Mouse (Mus musculus) intestine, postnatal 0 days (tissue): ENCODE data around the gene Creld2. TPM values are rescaled to one million over a fixed set of nuclear protein-coding genes. Genes with fewer than 3 reads are reported as not detected.
A peak's percentile ranks its signal among the peaks of the same experiment; 100 is the strongest.
"Not testable (repeated sequence)": the region's sequence is repeated elsewhere in the genome, so short reads cannot be mapped to it uniquely, and the experiment has no call there.

ENCODE experiments used
- ATAC-seq: fragments of 200-750 bp; cut with Nextera tagmentation; 2 replicates; pipeline ENCODE4 v1.8.0; 2017; ENCODE audit warnings: mild to moderate bottlenecking, moderate TSS enrichment, moderate library complexity
- H3K27ac ChIP-seq: fragments of 300-500 bp; sonication (generic); 2 replicates; pipeline ENCODE4 v1.5.1; 2014; ENCODE audit warnings: mild to moderate bottlenecking, low read depth, low read length, moderate library complexity
- H3K27me3 ChIP-seq: fragments of 300-500 bp; sonication (generic); replicated peaks from 2 replicates; pipeline ENCODE4 v1.6.1; 2014; ENCODE audit warnings: low read length, mixed read lengths; ENCODE audit not compliant: control insufficient read depth, insufficient read depth
- H3K36me3 ChIP-seq: fragments of 300-500 bp; sonication (generic); 2 replicates; pipeline ENCODE4 v1.6.1; 2014; ENCODE audit warnings: mild to moderate bottlenecking, moderate library complexity; ENCODE audit not compliant: control insufficient read depth, insufficient read depth
- H3K4me1 ChIP-seq: fragments of 300-500 bp; sonication (generic); replicated peaks from 2 replicates; pipeline ENCODE4 v1.6.1; 2014; ENCODE audit warnings: antibody characterized with exemption, low read length, mixed read lengths; ENCODE audit not compliant: control insufficient read depth, insufficient read depth
- H3K4me2 ChIP-seq: fragments of 300-500 bp; sonication (generic); replicated peaks from 2 replicates; pipeline ENCODE4 v1.6.1; 2014; ENCODE audit warnings: low read depth, mild to moderate bottlenecking, moderate library complexity
- H3K4me3 ChIP-seq: fragments of 300-500 bp; sonication (generic); 2 replicates; pipeline ENCODE4 v1.5.1; 2014; ENCODE audit warnings: low read depth, low read length
- H3K9ac ChIP-seq: fragments of 300-500 bp; sonication (generic); 2 replicates; pipeline ENCODE4 v1.6.1; 2014; ENCODE audit warnings: mild to moderate bottlenecking, low read depth, low read length
- H3K9me3 ChIP-seq: fragments of 300-500 bp; sonication (generic); 2 replicates; pipeline ENCODE4 v1.6.1; 2016; ENCODE audit warnings: mixed run types; ENCODE audit not compliant: control insufficient read depth
- CTCF ChIP-seq: sonication (generic); IDR thresholded peaks from 2 replicates; pipeline ENCODE4 v1.5.1; 2016; ENCODE audit warnings: low read depth, mild to moderate bottlenecking, control low read depth, antibody characterized with exemption, moderate library complexity
- WGBS: fragments of 180-500 bp; shearing (Covaris S2); extraction: QIAGEN DNeasy Blood & Tissue Kit; methylation state at CpG from one replicate; pipeline ENCODE4 v1.1.7; 2014; 5-methylcytosine and 5-hydroxymethylcytosine counted together
- polyA plus RNA-seq: library from polyadenylated mRNA; unstranded; fragments of >200 nt; fragmentation: Nextera tagmentation; extraction: Ambion mirVana; gene quantifications from 2 replicates; pipeline ENCODE4 v1.2.1, GENCODE M21; 2015

Creld2 gene
- polyA plus RNA-seq, 1 experiment from 2014 or later, result 67.9 TPM

- no peaks in the 10 kb centered on the region for H3K27me3 ChIP-seq
- no peak for ATAC-seq
- no peak for TF ChIP-seq CTCF
- 0 out of 2 replicates have a peak, but pooled peaks cover 3% of the 10 kb centered on the region for H3K4me1 ChIP-seq
- H3K27ac ChIP-seq, result no peak overlapping the region
- WGBS, result 90% methylated on average over 3 of the region's 3 CpGs
- no peaks in the 10 kb centered on the region for H3K9me3 ChIP-seq
- no peak overlapping the region for H3K4me2 ChIP-seq
- H3K9ac ChIP-seq, result no peak overlapping the region
- H3K36me3 ChIP-seq, result peaks cover 27% of the 10 kb centered on the region
- no peak overlapping the region for H3K4me3 ChIP-seq
These were observed 17.5 kb upstream of the Creld2 start for GRCm38 (mm10) chr15:88801903-88802302.

GRCm38 (mm10) chr15:88802348-88802747 is 17.1 kb upstream of the Creld2 start:
- 0 out of 2 replicates have a peak, but pooled peaks cover 3% of the 10 kb centered on the region for H3K4me1 ChIP-seq
- H3K27me3 ChIP-seq, result no peaks in the 10 kb centered on the region
- no peaks in the 10 kb centered on the region for H3K9me3 ChIP-seq
- no peak for ATAC-seq
- no peak overlapping the region for H3K4me2 ChIP-seq
- 83% methylated on average over 6 of the region's 6 CpGs for WGBS
- no peak overlapping the region for H3K27ac ChIP-seq
- H3K9ac ChIP-seq, result no peak overlapping the region
- H3K36me3 ChIP-seq, result peaks cover 27% of the 10 kb centered on the region
- no peak for TF ChIP-seq CTCF
- H3K4me3 ChIP-seq, result no peak overlapping the region

GRCm38 (mm10) chr15:88808121-88808520 is 11.3 kb upstream of the Creld2 start:
- H3K4me3 ChIP-seq, result no peak overlapping the region
- H3K4me2 ChIP-seq, result no peak overlapping the region
- no peak overlapping the region for H3K27ac ChIP-seq
- no peaks in the 10 kb centered on the region for H3K27me3 ChIP-seq
- ATAC-seq, result no peak
- H3K36me3 ChIP-seq, result peaks cover 55% of the 10 kb centered on the region
- H3K9me3 ChIP-seq, result no peaks in the 10 kb centered on the region
- 0 out of 2 replicates have a peak, but pooled peaks cover under 1% of the 10 kb centered on the region for H3K4me1 ChIP-seq
- WGBS, result 78% methylated on average over 8 of the region's 8 CpGs
- TF ChIP-seq CTCF, result no peak
- no peak overlapping the region for H3K9ac ChIP-seq

- no peak for ATAC-seq
- H3K4me2 ChIP-seq, result no peak overlapping the region
These were observed 9.1 kb upstream of the Creld2 start for GRCm38 (mm10) chr15:88810369-88810768.

GRCm38 (mm10) chr15:88813262-88813661 is 6.2 kb upstream of the Creld2 start:
- WGBS, result 82% methylated on average over 3 of the region's 3 CpGs
- Histone ChIP-seq H3K27me3 (no peaks in the 10 kb centered on the region), H3K4me1 (no peaks in the 10 kb centered on the region), H3K4me3 (no peak overlapping the region), H3K27ac (no peak overlapping the region), H3K9me3 (no peaks in the 10 kb centered on the region), H3K9ac (no peak overlapping the region), H3K4me2 (no peak overlapping the region), H3K36me3 (peaks cover 50% of the 10 kb centered on the region; the same call in 1 of the 2 replicates)
- no peak for ATAC-seq
- peak; percentile 64 for TF ChIP-seq CTCF

More at GRCm38 (mm10) chr15:88810369-88810768, 9.1 kb upstream of the Creld2 start:
- Histone ChIP-seq H3K9ac (no peak overlapping the region), H3K36me3 (peaks cover 60% of the 10 kb centered on the region), H3K9me3 (no peaks in the 10 kb centered on the region), H3K27ac (no peak overlapping the region), H3K4me3 (no peak overlapping the region), H3K4me1 (no peaks in the 10 kb centered on the region), H3K27me3 (no peaks in the 10 kb centered on the region)
- WGBS, result 90% methylated on average over 2 of the region's 2 CpGs
- TF ChIP-seq CTCF, result no peak

- not testable (repeated sequence) for H3K27me3 ChIP-seq, H3K9me3 ChIP-seq, H3K27ac ChIP-seq, ATAC-seq, H3K4me2 ChIP-seq, H3K4me1 ChIP-seq, H3K9ac ChIP-seq, H3K4me3 ChIP-seq
- WGBS, result 90% methylated on average over 2 of the region's 2 CpGs
- peaks cover 47% of the 10 kb centered on the region; the same call in 1 of the 2 replicates for H3K36me3 ChIP-seq
These were observed 5.6 kb upstream of the Creld2 start for GRCm38 (mm10) chr15:88813873-88814272.

- no peaks in the 10 kb centered on the region for H3K27me3 ChIP-seq
- H3K4me2 ChIP-seq, result no peak overlapping the region
- no peak overlapping the region for H3K27ac ChIP-seq
- no peaks in the 10 kb centered on the region for H3K4me1 ChIP-seq
- peaks cover 41% of the 10 kb centered on the region; the same call in 1 of the 2 replicates for H3K36me3 ChIP-seq
- WGBS, result 96% methylated on average over 11 of the region's 11 CpGs
- H3K9ac ChIP-seq, result no peak overlapping the region
- no peaks in the 10 kb centered on the region for H3K9me3 ChIP-seq
- no peak for ATAC-seq
- TF ChIP-seq CTCF, result peak; percentile 59
- H3K4me3 ChIP-seq, result no peak overlapping the region
These were observed 4.9 kb upstream of the Creld2 start for GRCm38 (mm10) chr15:88814411-88815047.
